Mouse (Mus musculus): ENCODE results near the gene Psme1. TPM values are rescaled to one million over a fixed set of nuclear protein-coding genes. Genes with fewer than 3 reads are reported as not detected.

The Psme1 gene
- polyA plus RNA-seq, 1 experiment from 2014 or later: 108 TPM

GRCm38 (mm10) chr14:55628077-55628827, 50.3 kb downstream of the Psme1 start:
- peak; percentile 52 for ATAC-seq (ENCODE audit: insufficient read depth)
- peaks cover 89% of the 10 kb centered on the region for H3K36me3 ChIP-seq (replicated peaks)
- H3K4me2 ChIP-seq: no peak overlapping the region
- H3K9ac ChIP-seq: no peak overlapping the region
- H3K4me1 ChIP-seq (replicated peaks): peaks cover 21% of the 10 kb centered on the region
- H3K9me3 ChIP-seq (replicated peaks): no peaks in the 10 kb centered on the region
- no peak overlapping the region for H3K27ac ChIP-seq (replicated peaks)
- no peak overlapping the region for H3K4me3 ChIP-seq (replicated peaks)
- WGBS (ENCODE audit: insufficient replicate concordance): 77% methylated on average over 27 of the region's 27 CpGs
- no peaks in the 10 kb centered on the region for H3K27me3 ChIP-seq

- Histone ChIP-seq H3K9me3 (replicated peaks) (no peaks in the 10 kb centered on the region), H3K4me3 (replicated peaks) (no peak overlapping the region), H3K4me1 (replicated peaks) (peaks cover 21% of the 10 kb centered on the region), H3K27me3 (no peaks in the 10 kb centered on the region), H3K27ac (replicated peaks) (no peak overlapping the region), H3K4me2 (no peak overlapping the region), H3K9ac (no peak overlapping the region), H3K36me3 (replicated peaks) (peaks cover 100% of the 10 kb centered on the region)
- ATAC-seq (ENCODE audit: insufficient read depth): no peak
- WGBS (ENCODE audit: insufficient replicate concordance): 34% methylated on average over 5 of the region's 5 CpGs
Measured at GRCm38 (mm10) chr14:55629312-55629711, 51.4 kb downstream of the Psme1 start.

Other genes starting within 250 kb of the Psme1 start
- gene Dhrs4, start 99.4 kb upstream of the Psme1 start, polyA plus RNA-seq (2015; fragmentation: Nextera tagmentation; extraction: Ambion mirVana): 77.8 and 86.8 TPM in 2 replicates
- 0.28 and 0.41 TPM in 2 replicates for gene Carmil3, start 87.5 kb upstream of the Psme1 start, polyA plus RNA-seq (2015; fragmentation: Nextera tagmentation; extraction: Ambion mirVana)
- gene Cpne6, start 67.7 kb upstream of the Psme1 start, polyA plus RNA-seq (2015; fragmentation: Nextera tagmentation; extraction: Ambion mirVana): not detected in 2 replicates
- not detected in 2 replicates for gene Nrl, start 53.1 kb upstream of the Psme1 start, polyA plus RNA-seq (2015; fragmentation: Nextera tagmentation; extraction: Ambion mirVana)
- gene Pck2, start 37.9 kb upstream of the Psme1 start, polyA plus RNA-seq (2015; fragmentation: Nextera tagmentation; extraction: Ambion mirVana): 36.0 and 39.9 TPM in 2 replicates
- 57.9 and 64.1 TPM in 2 replicates for gene Dcaf11, start 18.1 kb upstream of the Psme1 start, polyA plus RNA-seq (2015; fragmentation: Nextera tagmentation; extraction: Ambion mirVana)
- 1.6 and 2.1 TPM in 2 replicates for gene A730061H03Rik, start 17.7 kb upstream of the Psme1 start, polyA plus RNA-seq (2015; fragmentation: Nextera tagmentation; extraction: Ambion mirVana)
- 1.1 and 1.9 TPM in 2 replicates for gene Fitm1, start 2.5 kb upstream of the Psme1 start, polyA plus RNA-seq (2015; fragmentation: Nextera tagmentation; extraction: Ambion mirVana)
- 25.6 and 25.9 TPM in 2 replicates for gene Emc9, start 7.2 kb downstream of the Psme1 start, polyA plus RNA-seq (2015; fragmentation: Nextera tagmentation; extraction: Ambion mirVana)
- 173 and 191 TPM in 2 replicates for gene Psme2, start 13.0 kb downstream of the Psme1 start, polyA plus RNA-seq (2015; fragmentation: Nextera tagmentation; extraction: Ambion mirVana)
- 9.1 and 12.0 TPM in 2 replicates for gene Rnf31, start 13.6 kb downstream of the Psme1 start, polyA plus RNA-seq (2015; fragmentation: Nextera tagmentation; extraction: Ambion mirVana)
- gene Irf9, start 25.4 kb downstream of the Psme1 start, polyA plus RNA-seq (2015; fragmentation: Nextera tagmentation; extraction: Ambion mirVana): 20.7 and 20.9 TPM in 2 replicates
- gene Rec8, start 39.9 kb downstream of the Psme1 start, polyA plus RNA-seq (2015; fragmentation: Nextera tagmentation; extraction: Ambion mirVana): 1.7 and 1.9 TPM in 2 replicates
- gene Ipo4, start 57.8 kb downstream of the Psme1 start, polyA plus RNA-seq (2015; fragmentation: Nextera tagmentation; extraction: Ambion mirVana): 26.6 and 36.7 TPM in 2 replicates
- gene Gm49378, start 59.8 kb downstream of the Psme1 start, polyA plus RNA-seq (2015; fragmentation: Nextera tagmentation; extraction: Ambion mirVana): 0.54 and 0.67 TPM in 2 replicates
- 48.4 and 51.7 TPM in 2 replicates for gene Tm9sf1, start 65.7 kb downstream of the Psme1 start, polyA plus RNA-seq (2015; fragmentation: Nextera tagmentation; extraction: Ambion mirVana)
- 0.09 TPM in 1 of 2 replicates, not detected in the other for gene Tssk4, start 72.1 kb downstream of the Psme1 start, polyA plus RNA-seq (2015; fragmentation: Nextera tagmentation; extraction: Ambion mirVana)
- 18.4 and 18.5 TPM in 2 replicates for gene Mdp1, start 82.4 kb downstream of the Psme1 start, polyA plus RNA-seq (2015; fragmentation: Nextera tagmentation; extraction: Ambion mirVana)
- 21.2 and 25.6 TPM in 2 replicates for gene Gmpr2, start 93.8 kb downstream of the Psme1 start, polyA plus RNA-seq (2015; fragmentation: Nextera tagmentation; extraction: Ambion mirVana)
- gene Nedd8, start 94.0 kb downstream of the Psme1 start, polyA plus RNA-seq (2015; fragmentation: Nextera tagmentation; extraction: Ambion mirVana): 218 and 233 TPM in 2 replicates
- 21.0 and 22.4 TPM in 2 replicates for gene Tinf2, start 103.7 kb downstream of the Psme1 start, polyA plus RNA-seq (2015; fragmentation: Nextera tagmentation; extraction: Ambion mirVana)
- gene Tgm1, start 135.8 kb downstream of the Psme1 start, polyA plus RNA-seq (2015; fragmentation: Nextera tagmentation; extraction: Ambion mirVana): 2.9 and 3.9 TPM in 2 replicates
- 10.5 and 11.0 TPM in 2 replicates for gene Rabggta, start 144.1 kb downstream of the Psme1 start, polyA plus RNA-seq (2015; fragmentation: Nextera tagmentation; extraction: Ambion mirVana)
- 39.4 and 43.5 TPM in 2 replicates for gene Dhrs1, start 167.6 kb downstream of the Psme1 start, polyA plus RNA-seq (2015; fragmentation: Nextera tagmentation; extraction: Ambion mirVana)
- gene Nop9, start 167.6 kb downstream of the Psme1 start, polyA plus RNA-seq (2015; fragmentation: Nextera tagmentation; extraction: Ambion mirVana): 23.4 and 24.4 TPM in 2 replicates
- gene Cideb, start 180.3 kb downstream of the Psme1 start, polyA plus RNA-seq (2015; fragmentation: Nextera tagmentation; extraction: Ambion mirVana): 57.5 and 77.8 TPM in 2 replicates
- gene Ltb4r2, start 183.3 kb downstream of the Psme1 start, polyA plus RNA-seq (2015; fragmentation: Nextera tagmentation; extraction: Ambion mirVana): 0.74 and 0.93 TPM in 2 replicates
- 14.0 and 14.5 TPM in 2 replicates for gene Ltb4r1, start 187.8 kb downstream of the Psme1 start, polyA plus RNA-seq (2015; fragmentation: Nextera tagmentation; extraction: Ambion mirVana)
- 1.4 and 1.9 TPM in 2 replicates for gene Adcy4, start 206.0 kb downstream of the Psme1 start, polyA plus RNA-seq (2015; fragmentation: Nextera tagmentation; extraction: Ambion mirVana)
- gene Ripk3, start 210.7 kb downstream of the Psme1 start, polyA plus RNA-seq (2015; fragmentation: Nextera tagmentation; extraction: Ambion mirVana): 16.9 and 19.7 TPM in 2 replicates
- 0.67 and 0.86 TPM in 2 replicates for gene Nfatc4, start 245.0 kb downstream of the Psme1 start, polyA plus RNA-seq (2015; fragmentation: Nextera tagmentation; extraction: Ambion mirVana)